Mouse (Mus musculus): ENCODE results near the gene A430005L14Rik. TPM values are rescaled to one million over a fixed set of nuclear protein-coding genes. Genes with fewer than 3 reads are reported as not detected.

Gene A430005L14Rik
- polyA plus RNA-seq, 1 experiment: 43.1 TPM

GRCm38 (mm10) chr4:153968063-153968462, 11.0 kb downstream of the A430005L14Rik start:
- no peaks in the 10 kb centered on the region for H3K27me3 ChIP-seq (ENCODE audit: control insufficient read depth, insufficient read depth, low read length)
- H3K27ac ChIP-seq (ENCODE audit: insufficient read depth, low read depth, low read length): no peak overlapping the region
- WGBS: 93% methylated on average over 2 of the region's 2 CpGs
- H3K4me1 ChIP-seq (ENCODE audit: control insufficient read depth, insufficient read depth, insufficient read length, low read length): no peaks in the 10 kb centered on the region
- peaks cover 56% of the 10 kb centered on the region for H3K36me3 ChIP-seq (ENCODE audit: control insufficient read depth, insufficient read depth, low read length)
- TF ChIP-seq CTCF (IDR thresholded peaks at IDR 0.05; ENCODE audit: extremely low read depth, insufficient read length, insufficient replicate concordance, low read depth, low read length): no peak
- H3K4me3 ChIP-seq (ENCODE audit: low read depth, low read length): no peak overlapping the region

GRCm38 (mm10) chr4:153974431-153975291, 17.6 kb downstream of the A430005L14Rik start, which contains the start of the genes Dffb and Cep104:
Gene Dffb (minus strand): TSS chr4:153975126.
Gene Cep104 (plus strand): TSS chr4:153975194.
- WGBS: under 1% methylated on average over 68 of the region's 68 CpGs

GRCm38 (mm10) chr4:153975292-153975662, 18.2 kb downstream of the A430005L14Rik start:
- Histone ChIP-seq H3K4me3 (ENCODE audit: low read depth, low read length) (peak overlapping the region; percentile 99), H3K27ac (ENCODE audit: insufficient read depth, low read depth, low read length) (no peak overlapping the region), H3K36me3 (ENCODE audit: control insufficient read depth, insufficient read depth, low read length) (peaks cover 21% of the 10 kb centered on the region), H3K4me1 (ENCODE audit: control insufficient read depth, insufficient read depth, insufficient read length, low read length) (peaks cover 9% of the 10 kb centered on the region), H3K27me3 (ENCODE audit: control insufficient read depth, insufficient read depth, low read length) (no peaks in the 10 kb centered on the region)
- under 1% methylated on average over 33 of the region's 33 CpGs for WGBS
- TF ChIP-seq CTCF (IDR thresholded peaks at IDR 0.05; ENCODE audit: extremely low read depth, insufficient read length, insufficient replicate concordance, low read depth, low read length) (no peak), POLR2A (IDR thresholded peaks at IDR 0.05; ENCODE audit: low read depth, low read length) (no peak)

More at GRCm38 (mm10) chr4:153974431-153975291, 17.6 kb downstream of the A430005L14Rik start, which contains the start of the genes Dffb and Cep104:
- peaks cover 9% of the 10 kb centered on the region for H3K4me1 ChIP-seq (ENCODE audit: control insufficient read depth, insufficient read depth, insufficient read length, low read length)
- peaks cover 19% of the 10 kb centered on the region for H3K36me3 ChIP-seq (ENCODE audit: control insufficient read depth, insufficient read depth, low read length)
- H3K27ac ChIP-seq (ENCODE audit: insufficient read depth, low read depth, low read length): peak within 1 kb of the TSS; percentile 81
- no peak for TF ChIP-seq CTCF (IDR thresholded peaks at IDR 0.05; ENCODE audit: extremely low read depth, insufficient read length, insufficient replicate concordance, low read depth, low read length)
- TF ChIP-seq POLR2A (IDR thresholded peaks at IDR 0.05; ENCODE audit: low read depth, low read length): peak; percentile 63
- no peaks in the 10 kb centered on the region for H3K27me3 ChIP-seq (ENCODE audit: control insufficient read depth, insufficient read depth, low read length)
- H3K4me3 ChIP-seq (ENCODE audit: low read depth, low read length): peak within 1 kb of the TSS; percentile 99

- H3K4me3 ChIP-seq (ENCODE audit: low read depth, low read length): peak overlapping the region; percentile 44
- H3K27ac ChIP-seq (ENCODE audit: insufficient read depth, low read depth, low read length): no peak overlapping the region
- H3K36me3 ChIP-seq (ENCODE audit: control insufficient read depth, insufficient read depth, low read length): peaks cover 20% of the 10 kb centered on the region
- peaks cover 9% of the 10 kb centered on the region for H3K4me1 ChIP-seq (ENCODE audit: control insufficient read depth, insufficient read depth, insufficient read length, low read length)
- 38% methylated on average over 6 of the region's 6 CpGs for whole genome bisulfite sequencing
- no peaks in the 10 kb centered on the region for H3K27me3 ChIP-seq (ENCODE audit: control insufficient read depth, insufficient read depth, low read length)
- TF ChIP-seq CTCF (IDR thresholded peaks at IDR 0.05; ENCODE audit: extremely low read depth, insufficient read length, insufficient replicate concordance, low read depth, low read length): no peak
- no peak for TF ChIP-seq POLR2A (IDR thresholded peaks at IDR 0.05; ENCODE audit: low read depth, low read length)
These were observed 18.7 kb downstream of the A430005L14Rik start for GRCm38 (mm10) chr4:153975768-153976167.

GRCm38 (mm10) chr4:153979243-153979642, 22.2 kb downstream of the A430005L14Rik start:
- WGBS: 72% methylated on average over 10 of the region's 10 CpGs
- Histone ChIP-seq H3K27ac (ENCODE audit: insufficient read depth, low read depth, low read length) (no peak overlapping the region), H3K36me3 (ENCODE audit: control insufficient read depth, insufficient read depth, low read length) (peaks cover 36% of the 10 kb centered on the region), H3K27me3 (ENCODE audit: control insufficient read depth, insufficient read depth, low read length) (no peaks in the 10 kb centered on the region), H3K4me3 (ENCODE audit: low read depth, low read length) (no peak overlapping the region), H3K4me1 (ENCODE audit: control insufficient read depth, insufficient read depth, insufficient read length, low read length) (peaks cover 5% of the 10 kb centered on the region)
- TF ChIP-seq POLR2A (IDR thresholded peaks at IDR 0.05; ENCODE audit: low read depth, low read length): no peak
- TF ChIP-seq CTCF (IDR thresholded peaks at IDR 0.05; ENCODE audit: extremely low read depth, insufficient read length, insufficient replicate concordance, low read depth, low read length): no peak

GRCm38 (mm10) chr4:153980470-153980869, 23.4 kb downstream of the A430005L14Rik start:
- TF ChIP-seq CTCF (IDR thresholded peaks at IDR 0.05; ENCODE audit: extremely low read depth, insufficient read length, insufficient replicate concordance, low read depth, low read length) (no peak), POLR2A (IDR thresholded peaks at IDR 0.05; ENCODE audit: low read depth, low read length) (no peak)
- no peak overlapping the region for H3K4me3 ChIP-seq (ENCODE audit: low read depth, low read length)
- WGBS: 93% methylated on average over 11 of the region's 11 CpGs
- H3K4me1 ChIP-seq (ENCODE audit: control insufficient read depth, insufficient read depth, insufficient read length, low read length): peaks cover 5% of the 10 kb centered on the region; the same call in 1 of the 2 replicates
- H3K27me3 ChIP-seq (ENCODE audit: control insufficient read depth, insufficient read depth, low read length): no peaks in the 10 kb centered on the region
- H3K27ac ChIP-seq (ENCODE audit: insufficient read depth, low read depth, low read length): no peak overlapping the region
- peaks cover 47% of the 10 kb centered on the region for H3K36me3 ChIP-seq (ENCODE audit: control insufficient read depth, insufficient read depth, low read length)

- H3K36me3 ChIP-seq (ENCODE audit: control insufficient read depth, insufficient read depth, low read length): peaks cover 78% of the 10 kb centered on the region
- H3K4me1 ChIP-seq (ENCODE audit: control insufficient read depth, insufficient read depth, insufficient read length, low read length): no peaks in the 10 kb centered on the region
- 87% methylated on average over 10 of the region's 10 CpGs for WGBS
- no peak overlapping the region for H3K4me3 ChIP-seq (ENCODE audit: low read depth, low read length)
- TF ChIP-seq CTCF (IDR thresholded peaks at IDR 0.05; ENCODE audit: extremely low read depth, insufficient read length, insufficient replicate concordance, low read depth, low read length) (no peak), POLR2A (IDR thresholded peaks at IDR 0.05; ENCODE audit: low read depth, low read length) (no peak)
- no peak overlapping the region for H3K27ac ChIP-seq (ENCODE audit: insufficient read depth, low read depth, low read length)
- no peaks in the 10 kb centered on the region for H3K27me3 ChIP-seq (ENCODE audit: control insufficient read depth, insufficient read depth, low read length)
These were observed 35.7 kb downstream of the A430005L14Rik start for GRCm38 (mm10) chr4:153992715-153993114.
